Mouse (Mus musculus): ENCODE results near the gene 1810055G02Rik. TPM values are rescaled to one million over a fixed set of nuclear protein-coding genes. Genes with fewer than 3 reads are reported as not detected.

1810055G02Rik gene
- 10 to 100 TPM; 23.2 to 30.7 TPM for total RNA-seq (2023)

DNA sequence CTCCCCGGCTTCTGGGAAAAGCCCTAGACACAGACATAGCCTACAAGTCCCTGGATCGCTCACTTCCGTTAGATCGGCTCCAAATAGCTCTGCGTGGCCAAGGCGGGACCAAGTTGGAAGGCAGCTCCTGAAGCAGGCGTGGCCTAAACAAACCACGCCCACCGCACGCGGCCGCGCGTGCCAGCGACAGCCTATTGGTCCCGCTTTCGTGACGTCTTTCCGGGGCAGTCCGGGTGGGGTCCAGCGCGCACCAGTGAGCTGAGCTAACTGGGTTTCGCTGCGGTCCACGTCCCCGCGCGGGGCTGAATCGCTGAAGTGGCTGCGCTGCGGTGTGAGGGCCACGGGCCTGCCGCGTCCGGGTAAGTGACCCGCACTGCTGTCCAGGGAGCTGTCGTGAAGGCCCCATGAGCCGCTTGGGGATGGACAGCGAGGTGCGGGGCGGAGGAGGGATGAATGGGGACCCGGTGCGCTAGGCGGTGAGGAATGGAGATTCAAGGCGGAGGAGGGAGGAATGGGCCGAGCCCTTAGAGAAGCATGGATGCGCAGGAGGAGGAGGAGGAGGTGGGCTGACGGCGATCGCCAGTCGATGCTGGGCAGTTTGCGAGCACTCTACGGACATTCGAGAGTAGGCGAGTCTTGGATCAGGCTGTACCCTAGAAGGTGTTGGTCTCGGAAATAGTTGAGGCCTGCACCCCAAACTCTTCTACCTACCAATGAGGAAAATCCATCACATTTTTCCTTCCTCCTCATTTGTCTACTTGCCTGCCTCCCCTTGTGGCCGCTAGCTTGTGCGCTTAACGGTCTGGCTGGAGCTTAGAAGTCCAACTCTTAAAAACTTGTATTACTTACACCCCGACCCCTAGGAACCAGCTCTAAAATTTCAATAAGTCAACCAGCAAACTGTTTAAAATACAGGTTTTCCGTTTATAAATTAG is at the start of gene 1810055G02Rik:
TSS of gene 1810055G02Rik (plus strand) at position 216 of the 935 bp plus-strand sequence.

DNA sequence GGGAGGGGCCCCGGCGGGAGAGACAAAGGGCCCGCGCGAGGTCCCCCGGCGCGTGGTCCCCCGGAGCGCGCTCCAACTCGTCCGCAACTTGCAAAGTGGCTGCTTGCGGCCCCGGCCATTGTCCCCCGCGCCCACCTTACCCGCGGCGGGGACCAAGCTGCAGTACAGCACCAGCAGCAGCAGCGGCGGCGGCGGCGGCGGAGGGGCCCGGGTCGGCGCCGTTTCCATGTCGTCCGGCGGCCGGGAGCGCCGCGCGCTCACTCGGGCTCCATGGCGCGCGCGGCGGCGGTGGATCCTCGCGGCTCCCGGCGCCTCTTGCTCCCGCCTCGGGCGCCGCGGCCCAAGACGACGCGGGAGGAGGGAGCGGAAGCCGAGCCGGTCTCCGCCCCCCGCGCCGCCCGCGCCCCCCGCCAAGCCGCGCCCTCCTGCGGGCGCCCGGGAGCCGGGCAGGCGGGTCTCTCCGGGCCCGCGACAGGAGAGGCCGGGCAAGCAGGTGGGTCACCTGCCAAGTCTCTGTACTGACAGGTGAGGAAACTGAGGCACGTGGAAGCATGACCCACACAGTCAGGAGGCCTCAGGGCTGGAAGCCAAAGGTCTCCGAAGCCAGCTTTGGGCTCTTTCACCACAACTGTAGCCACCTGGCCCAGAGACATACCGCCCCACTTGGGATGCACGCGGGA is 21.7 kb upstream of the 1810055G02Rik start, which contains the start of gene Lrp5:
TSS of gene Lrp5 (minus strand) at position 350 of the 680 bp plus-strand sequence.

DNA sequence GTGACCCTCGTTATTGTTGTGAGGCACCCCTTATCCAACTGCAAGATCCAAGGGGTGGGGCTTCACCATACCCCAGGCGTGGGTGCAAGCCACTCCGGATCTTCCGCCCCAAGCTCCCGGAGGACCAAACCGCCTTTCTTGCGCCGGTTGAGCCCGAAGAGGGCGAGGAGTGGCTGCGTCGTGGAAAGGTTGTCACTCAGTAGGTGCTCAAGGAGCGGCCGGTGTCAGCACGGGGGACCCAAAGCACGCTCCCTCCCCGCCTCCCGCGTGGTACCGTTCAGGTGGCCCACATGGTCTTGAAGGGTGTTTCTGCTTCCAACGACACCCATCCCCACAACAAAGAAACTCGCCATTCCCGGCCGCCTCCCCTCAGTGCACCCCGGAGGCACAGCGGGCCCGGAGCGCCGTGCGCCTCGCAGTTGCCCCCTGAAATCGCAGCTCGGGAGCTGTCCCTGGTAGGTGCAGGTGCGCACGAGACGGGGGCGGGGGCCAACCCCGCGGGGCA is 59.2 kb downstream of the 1810055G02Rik start, which contains the start of gene Kmt5b:
TSS of gene Kmt5b (plus strand) at position 146 of the 505 bp plus-strand sequence.

Other genes with a start within 250 kb of the 1810055G02Rik start
- 100 to 1,000 TPM; 107 TPM for gene Ppp6r3, start 132.5 kb upstream of the 1810055G02Rik start, total RNA-seq (2023)
- 10 to 100 TPM; 16.9 to 25.4 TPM for gene Lrp5, start 21.7 kb upstream of the 1810055G02Rik start, total RNA-seq (2023)
- 10 to 100 TPM; 65.4 to 66.0 TPM for gene Kmt5b, start 59.1 kb downstream of the 1810055G02Rik start, total RNA-seq (2023)
- gene Chka, start 143.5 kb downstream of the 1810055G02Rik start, total RNA-seq (2023) = 10 to 100 TPM; 43.5 to 47.2 TPM
- 100 to 1,000 TPM; 221 to 250 TPM for gene Tcirg1, start 198.8 kb downstream of the 1810055G02Rik start, total RNA-seq (2023)
- gene Ndufs8, start 204.5 kb downstream of the 1810055G02Rik start, total RNA-seq (2023) = 10 to 100 TPM; 52.9 to 70.6 TPM
- 100 to 1,000 TPM; 143 to 153 TPM for gene Aldh3b1, start 221.5 kb downstream of the 1810055G02Rik start, total RNA-seq (2023)
- gene Unc93b1, start 226.9 kb downstream of the 1810055G02Rik start, total RNA-seq (2023) = 100 to 1,000 TPM; 236 to 316 TPM